ENCODE assay signal across 8 mouse cellular contexts in genomic region chr2:152723651-152724331, GRCm38 (mm10). TPM values are rescaled to one million over a fixed set of nuclear protein-coding genes. Genes with fewer than 3 reads are reported as not detected.
DNase-seq lines count a peak whose midpoint lies in the region; ATAC-seq lines count a peak whose summit lies in the region.

No protein-coding gene starts in this region.

- peak; percentile 84 for ATAC-seq in forebrain, embryonic 12.5 days (ENCODE audit: low FRiP score)
- ATAC-seq in hindbrain, embryonic 12.5 days (ENCODE audit: low FRiP score), result peak; percentile 79
- ATAC-seq in liver, embryonic 15.5 days (ENCODE audit: insufficient read depth), result no peak
- ATAC-seq in neural tube, embryonic 12.5 days (ENCODE audit: low FRiP score, low read depth), result peak; percentile 85

- peaks cover 22% of the 10 kb centered on the region for H3K27me3 ChIP-seq in forebrain, embryonic 12.5 days
- H3K27me3 ChIP-seq in hindbrain, embryonic 12.5 days, result no peaks in the 10 kb centered on the region
- H3K27me3 ChIP-seq in liver, embryonic 15.5 days, result peaks cover 46% of the 10 kb centered on the region
- no peaks in the 10 kb centered on the region for H3K27me3 ChIP-seq in neural tube, embryonic 12.5 days (replicated peaks)

- H3K27ac ChIP-seq in forebrain, embryonic 12.5 days, result no peak overlapping the region
- H3K27ac ChIP-seq in hindbrain, embryonic 12.5 days, result peak overlapping the region; percentile 48; the same call in 1 of the 2 replicates
- no peak overlapping the region for H3K27ac ChIP-seq in liver, embryonic 15.5 days (replicated peaks)
- no peak overlapping the region for H3K27ac ChIP-seq in neural tube, embryonic 12.5 days

- H3K9me3 ChIP-seq in forebrain, embryonic 12.5 days, result no peaks in the 10 kb centered on the region
- no peaks in the 10 kb centered on the region for H3K9me3 ChIP-seq in hindbrain, embryonic 12.5 days (replicated peaks)
- no peaks in the 10 kb centered on the region for H3K9me3 ChIP-seq in liver, embryonic 15.5 days (replicated peaks)
- no peaks in the 10 kb centered on the region for H3K9me3 ChIP-seq in neural tube, embryonic 12.5 days

- DNase-seq in heart, adult 11 months, result peak; percentile 99
- DNase-seq in heart, adult 8-10 months (ENCODE audit: low spot score), result no peak
- no peak for DNase-seq in urinary bladder, adult 18-20 months (ENCODE audit: low spot score in 2 of 2)
- no peak for DNase-seq in adipocyte (ENCODE audit: low spot score)

- 3% methylated on average over 36 of the region's 37 CpGs for WGBS in forebrain, embryonic 12.5 days
- 2% methylated on average over 37 of the region's 37 CpGs for WGBS in hindbrain, embryonic 12.5 days
- 5% methylated on average over 37 of the region's 37 CpGs for WGBS in liver, embryonic 15.5 days (ENCODE audit: insufficient replicate concordance)
- 4% methylated on average over 37 of the region's 37 CpGs for WGBS in neural tube, embryonic 12.5 days

- peak overlapping the region; percentile 62 for H3K4me2 ChIP-seq in forebrain, embryonic 12.5 days
- peak overlapping the region; percentile 68 for H3K4me2 ChIP-seq in hindbrain, embryonic 12.5 days (replicated peaks)
- peak overlapping the region; percentile 53 for H3K4me2 ChIP-seq in liver, embryonic 15.5 days
- peak overlapping the region; percentile 67 for H3K4me2 ChIP-seq in neural tube, embryonic 12.5 days (replicated peaks)

- H3K36me3 ChIP-seq in forebrain, embryonic 12.5 days (replicated peaks), result no peaks in the 10 kb centered on the region
- H3K36me3 ChIP-seq in hindbrain, embryonic 12.5 days, result no peaks in the 10 kb centered on the region
- no peaks in the 10 kb centered on the region for H3K36me3 ChIP-seq in liver, embryonic 15.5 days (replicated peaks)
- no peaks in the 10 kb centered on the region for H3K36me3 ChIP-seq in neural tube, embryonic 12.5 days

- peak overlapping the region; percentile 53 for H3K9ac ChIP-seq in forebrain, embryonic 12.5 days
- peak overlapping the region; percentile 68 for H3K9ac ChIP-seq in hindbrain, embryonic 12.5 days
- H3K9ac ChIP-seq in liver, embryonic 15.5 days, result no peak overlapping the region
- H3K9ac ChIP-seq in neural tube, embryonic 12.5 days, result peak overlapping the region; percentile 54; the same call in 1 of the 2 replicates

- H3K4me1 ChIP-seq in forebrain, embryonic 12.5 days, result peaks cover 35% of the 10 kb centered on the region
- peaks cover 42% of the 10 kb centered on the region for H3K4me1 ChIP-seq in hindbrain, embryonic 12.5 days
- H3K4me1 ChIP-seq in liver, embryonic 15.5 days (replicated peaks), result peaks cover 28% of the 10 kb centered on the region
- peaks cover 31% of the 10 kb centered on the region for H3K4me1 ChIP-seq in neural tube, embryonic 12.5 days

- peak overlapping the region; percentile 35 for H3K4me3 ChIP-seq in forebrain, embryonic 12.5 days (replicated peaks)
- peak overlapping the region; percentile 30 for H3K4me3 ChIP-seq in hindbrain, embryonic 12.5 days
- peak overlapping the region; percentile 22 for H3K4me3 ChIP-seq in liver, embryonic 15.5 days (replicated peaks)
- peak overlapping the region; percentile 29 for H3K4me3 ChIP-seq in neural tube, embryonic 12.5 days

RNA-seq across cellular contexts. Expression of gene Id1, which starts 12.3 kb away (rescaled TPM):
- total RNA-seq in heart, adult 8-10 months (2022), result 10 to 100 TPM; 43.3 to 63.6 (median 58.4) TPM
- 37.9 and 48.5 TPM in 2 replicates for polyA plus RNA-seq in forebrain, embryonic 12.5 days (2016; fragmentation: Nextera tagmentation; extraction: Ambion mirVana)
- 157 and 159 TPM in 2 replicates for polyA plus RNA-seq in hindbrain, embryonic 12.5 days (2016; fragmentation: Nextera tagmentation; extraction: Ambion mirVana)
- polyA plus RNA-seq in liver, embryonic 15.5 days (2015; fragmentation: Nextera tagmentation; extraction: Ambion mirVana), result 20.5 and 20.9 TPM in 2 replicates
- polyA plus RNA-seq in neural tube, embryonic 12.5 days (2016; fragmentation: Nextera tagmentation; extraction: Ambion mirVana), result 103 and 107 TPM in 2 replicates

RNA-seq across cellular contexts. Expression of gene Cox4i2, which starts 30.2 kb away (rescaled TPM):
- total RNA-seq in heart, adult 8-10 months (2022), result 10 to 100 TPM; 10.3 to 16.2 (median 12.4) TPM
- 3.1 and 3.6 TPM in 2 replicates for polyA plus RNA-seq in forebrain, embryonic 12.5 days (2016; fragmentation: Nextera tagmentation; extraction: Ambion mirVana)
- polyA plus RNA-seq in hindbrain, embryonic 12.5 days (2016; fragmentation: Nextera tagmentation; extraction: Ambion mirVana), result 5.0 and 5.3 TPM in 2 replicates
- 1.0 and 1.1 TPM in 2 replicates for polyA plus RNA-seq in liver, embryonic 15.5 days (2015; fragmentation: Nextera tagmentation; extraction: Ambion mirVana)
- polyA plus RNA-seq in neural tube, embryonic 12.5 days (2016; fragmentation: Nextera tagmentation; extraction: Ambion mirVana), result 3.7 and 4.4 TPM in 2 replicates

RNA-seq across cellular contexts. Expression of gene Mcts2, which starts 37.0 kb away (rescaled TPM):
- 10 to 100 TPM; 15.0 to 19.6 (median 16.6) TPM for total RNA-seq in heart, adult 8-10 months (2022)
- polyA plus RNA-seq in forebrain, embryonic 12.5 days (2016; fragmentation: Nextera tagmentation; extraction: Ambion mirVana), result 39.5 and 41.2 TPM in 2 replicates
- 34.9 and 40.5 TPM in 2 replicates for polyA plus RNA-seq in hindbrain, embryonic 12.5 days (2016; fragmentation: Nextera tagmentation; extraction: Ambion mirVana)
- polyA plus RNA-seq in liver, embryonic 15.5 days (2015; fragmentation: Nextera tagmentation; extraction: Ambion mirVana), result 12.1 and 12.4 TPM in 2 replicates
- polyA plus RNA-seq in neural tube, embryonic 12.5 days (2016; fragmentation: Nextera tagmentation; extraction: Ambion mirVana), result 42.8 and 47.7 TPM in 2 replicates

RNA-seq across cellular contexts. Expression of gene H13, which starts 54.5 kb away (rescaled TPM):
- 10 to 100 TPM; 34.4 to 36.3 (median 35.1) TPM for total RNA-seq in heart, adult 8-10 months (2022)
- polyA plus RNA-seq in forebrain, embryonic 12.5 days (2016; fragmentation: Nextera tagmentation; extraction: Ambion mirVana), result 128 and 131 TPM in 2 replicates
- 153 and 157 TPM in 2 replicates for polyA plus RNA-seq in hindbrain, embryonic 12.5 days (2016; fragmentation: Nextera tagmentation; extraction: Ambion mirVana)
- polyA plus RNA-seq in liver, embryonic 15.5 days (2015; fragmentation: Nextera tagmentation; extraction: Ambion mirVana), result 45.2 and 49.8 TPM in 2 replicates
- polyA plus RNA-seq in neural tube, embryonic 12.5 days (2016; fragmentation: Nextera tagmentation; extraction: Ambion mirVana), result 141 and 145 TPM in 2 replicates
